Mouse (Mus musculus): ENCODE results near the gene Emc3. TPM values are rescaled to one million over a fixed set of nuclear protein-coding genes. Genes with fewer than 3 reads are reported as not detected.

Emc3 gene
- polyA plus RNA-seq (2015; fragmentation: Nextera tagmentation; extraction: Ambion mirVana) = 104 and 105 TPM in 2 replicates

- Histone ChIP-seq H3K4me1 (peaks cover 22% of the 10 kb centered on the region), H3K4me2 (peak within 1 kb of the TSS; percentile 66), H3K27ac (peak within 1 kb of the TSS; percentile 75), H3K9ac (peak within 1 kb of the TSS; percentile 58), H3K36me3 (replicated peaks) (0 out of 2 replicates have a peak, but pooled peaks cover 1% of the 10 kb centered on the region), H3K9me3 (no peaks in the 10 kb centered on the region), H3K27me3 (replicated peaks) (no peaks in the 10 kb centered on the region), H3K4me3 (peak within 1 kb of the TSS; percentile 59)
- WGBS = 1% methylated on average over 47 of the region's 47 CpGs
- ATAC-seq (replicated peaks) = peak; percentile 94
Measured at GRCm38 (mm10) chr6:113530932-113531839, at the start of gene Emc3, which contains the start of gene Fancd2. Gene Emc3 (minus strand): TSS chr6:113531652. Gene Fancd2 (plus strand): TSS chr6:113531682.

- H3K4me2 ChIP-seq = no peak overlapping the region
- no peaks in the 10 kb centered on the region for H3K36me3 ChIP-seq (replicated peaks)
- H3K27me3 ChIP-seq (replicated peaks) = no peaks in the 10 kb centered on the region
- ATAC-seq (replicated peaks) = no peak
- WGBS = 97% methylated on average over 3 of the region's 3 CpGs
- H3K4me1 ChIP-seq = no peaks in the 10 kb centered on the region
- no peak overlapping the region for H3K4me3 ChIP-seq
- no peak overlapping the region for H3K27ac ChIP-seq
- no peak overlapping the region for H3K9ac ChIP-seq
- no peaks in the 10 kb centered on the region for H3K9me3 ChIP-seq
Measured at GRCm38 (mm10) chr6:113579306-113579705, 47.9 kb upstream of the Emc3 start.

GRCm38 (mm10) chr6:113576044-113576443 is 44.6 kb upstream of the Emc3 start:
- no peaks in the 10 kb centered on the region for H3K4me1 ChIP-seq
- no peak for ATAC-seq (replicated peaks)

GRCm38 (mm10) chr6:113564557-113564956 is 33.1 kb upstream of the Emc3 start:
- Histone ChIP-seq H3K9ac (no peak overlapping the region), H3K36me3 (replicated peaks) (no peaks in the 10 kb centered on the region), H3K4me2 (no peak overlapping the region), H3K27ac (no peak overlapping the region), H3K9me3 (no peaks in the 10 kb centered on the region), H3K4me1 (no peaks in the 10 kb centered on the region), H3K4me3 (no peak overlapping the region), H3K27me3 (replicated peaks) (no peaks in the 10 kb centered on the region)
- no peak for ATAC-seq (replicated peaks)
- 95% methylated on average over 1 of the region's 1 CpGs for WGBS

More at GRCm38 (mm10) chr6:113576044-113576443, 44.6 kb upstream of the Emc3 start:
- H3K4me3 ChIP-seq = no peak overlapping the region
- WGBS = 94% methylated on average over 6 of the region's 6 CpGs
- no peaks in the 10 kb centered on the region for H3K9me3 ChIP-seq
- H3K27ac ChIP-seq = no peak overlapping the region
- no peaks in the 10 kb centered on the region for H3K27me3 ChIP-seq (replicated peaks)
- no peaks in the 10 kb centered on the region for H3K36me3 ChIP-seq (replicated peaks)
- H3K9ac ChIP-seq = no peak overlapping the region
- no peak overlapping the region for H3K4me2 ChIP-seq

GRCm38 (mm10) chr6:113559736-113560135 is 28.3 kb upstream of the Emc3 start:
- H3K4me2 ChIP-seq = no peak overlapping the region
- no peak overlapping the region for H3K27ac ChIP-seq
- WGBS = 58% methylated on average over 6 of the region's 6 CpGs
- H3K36me3 ChIP-seq (replicated peaks) = no peaks in the 10 kb centered on the region
- H3K4me3 ChIP-seq = no peak overlapping the region
- H3K4me1 ChIP-seq = no peaks in the 10 kb centered on the region
- H3K9ac ChIP-seq = no peak overlapping the region
- H3K9me3 ChIP-seq = no peaks in the 10 kb centered on the region
- H3K27me3 ChIP-seq (replicated peaks) = no peaks in the 10 kb centered on the region
- ATAC-seq (replicated peaks) = no peak

GRCm38 (mm10) chr6:113543906-113544481 is 12.5 kb upstream of the Emc3 start:
- no peak overlapping the region for H3K27ac ChIP-seq
- WGBS = 92% methylated on average over 10 of the region's 12 CpGs
- no peak for ATAC-seq (replicated peaks)

GRCm38 (mm10) chr6:113541610-113542009 is 10.2 kb upstream of the Emc3 start:
- no peak for ATAC-seq (replicated peaks)
- H3K4me2 ChIP-seq = no peak overlapping the region
- no peak overlapping the region for H3K4me3 ChIP-seq
- H3K9ac ChIP-seq = no peak overlapping the region
- no peaks in the 10 kb centered on the region for H3K9me3 ChIP-seq
- no peak overlapping the region for H3K27ac ChIP-seq
- no peaks in the 10 kb centered on the region for H3K27me3 ChIP-seq (replicated peaks)
- no peaks in the 10 kb centered on the region for H3K4me1 ChIP-seq
- 89% methylated on average over 6 of the region's 6 CpGs for WGBS
- no peaks in the 10 kb centered on the region for H3K36me3 ChIP-seq (replicated peaks)

More at GRCm38 (mm10) chr6:113543906-113544481, 12.5 kb upstream of the Emc3 start:
- H3K36me3 ChIP-seq (replicated peaks) = no peaks in the 10 kb centered on the region
- no peaks in the 10 kb centered on the region for H3K4me1 ChIP-seq
- no peaks in the 10 kb centered on the region for H3K9me3 ChIP-seq
- H3K9ac ChIP-seq = no peak overlapping the region
- no peak overlapping the region for H3K4me2 ChIP-seq
- no peak overlapping the region for H3K4me3 ChIP-seq
- no peaks in the 10 kb centered on the region for H3K27me3 ChIP-seq (replicated peaks)

- Histone ChIP-seq H3K4me1 (peaks cover 12% of the 10 kb centered on the region), H3K36me3 (replicated peaks) (no peaks in the 10 kb centered on the region), H3K27me3 (replicated peaks) (no peaks in the 10 kb centered on the region), H3K9me3 (no peaks in the 10 kb centered on the region), H3K4me3 (no peak overlapping the region), H3K4me2 (no peak overlapping the region), H3K9ac (no peak overlapping the region), H3K27ac (no peak overlapping the region)
- WGBS = 82% methylated on average over 7 of the region's 7 CpGs
- ATAC-seq (replicated peaks) = no peak
Measured at GRCm38 (mm10) chr6:113534886-113535285, 3.4 kb upstream of the Emc3 start.

GRCm38 (mm10) chr6:113531840-113532404 is 470 bp upstream of the Emc3 start:
- Histone ChIP-seq H3K27ac (no peak overlapping the region), H3K4me1 (peaks cover 22% of the 10 kb centered on the region), H3K36me3 (replicated peaks) (no peaks in the 10 kb centered on the region), H3K27me3 (replicated peaks) (no peaks in the 10 kb centered on the region), H3K4me2 (peak overlapping the region; percentile 66), H3K4me3 (peak overlapping the region; percentile 59), H3K9me3 (no peaks in the 10 kb centered on the region), H3K9ac (peak overlapping the region; percentile 58; the same call in 1 of the 2 replicates)
- WGBS = 6% methylated on average over 7 of the region's 7 CpGs
- ATAC-seq (replicated peaks) = peak; percentile 45; the same call in 1 of the 2 replicates

- no peaks in the 10 kb centered on the region for H3K4me1 ChIP-seq
- H3K4me3 ChIP-seq = no peak overlapping the region
- ATAC-seq (replicated peaks) = no peak
- no peak overlapping the region for H3K9ac ChIP-seq
- H3K4me2 ChIP-seq = no peak overlapping the region
- 93% methylated on average over 8 of the region's 8 CpGs for WGBS
- no peaks in the 10 kb centered on the region for H3K9me3 ChIP-seq
- H3K27me3 ChIP-seq (replicated peaks) = no peaks in the 10 kb centered on the region
- H3K27ac ChIP-seq = no peak overlapping the region
- H3K36me3 ChIP-seq (replicated peaks) = peaks cover 28% of the 10 kb centered on the region
Measured at GRCm38 (mm10) chr6:113523420-113523819, 8.0 kb downstream of the Emc3 start.

- no peak for ATAC-seq (replicated peaks)
- no peaks in the 10 kb centered on the region for H3K9me3 ChIP-seq
- 89% methylated on average over 1 of the region's 1 CpGs for WGBS
Measured at GRCm38 (mm10) chr6:113522310-113522709, 9.1 kb downstream of the Emc3 start.

GRCm38 (mm10) chr6:113517434-113518080 is 13.9 kb downstream of the Emc3 start:
- Histone ChIP-seq H3K4me1 (no peaks in the 10 kb centered on the region), H3K27ac (no peak overlapping the region), H3K27me3 (replicated peaks) (no peaks in the 10 kb centered on the region), H3K36me3 (replicated peaks) (peaks cover 69% of the 10 kb centered on the region), H3K4me2 (no peak overlapping the region), H3K9ac (no peak overlapping the region), H3K4me3 (no peak overlapping the region), H3K9me3 (no peaks in the 10 kb centered on the region)
- ATAC-seq (replicated peaks) = no peak
- 96% methylated on average over 8 of the region's 8 CpGs for WGBS

More at GRCm38 (mm10) chr6:113522310-113522709, 9.1 kb downstream of the Emc3 start:
- no peak overlapping the region for H3K4me2 ChIP-seq
- H3K9ac ChIP-seq = no peak overlapping the region
- H3K4me3 ChIP-seq = no peak overlapping the region
- H3K36me3 ChIP-seq (replicated peaks) = peaks cover 39% of the 10 kb centered on the region
- no peaks in the 10 kb centered on the region for H3K4me1 ChIP-seq
- no peak overlapping the region for H3K27ac ChIP-seq
- H3K27me3 ChIP-seq (replicated peaks) = no peaks in the 10 kb centered on the region
